ENCODE assay signal across 12 mouse cellular contexts in the genomic region with DNA sequence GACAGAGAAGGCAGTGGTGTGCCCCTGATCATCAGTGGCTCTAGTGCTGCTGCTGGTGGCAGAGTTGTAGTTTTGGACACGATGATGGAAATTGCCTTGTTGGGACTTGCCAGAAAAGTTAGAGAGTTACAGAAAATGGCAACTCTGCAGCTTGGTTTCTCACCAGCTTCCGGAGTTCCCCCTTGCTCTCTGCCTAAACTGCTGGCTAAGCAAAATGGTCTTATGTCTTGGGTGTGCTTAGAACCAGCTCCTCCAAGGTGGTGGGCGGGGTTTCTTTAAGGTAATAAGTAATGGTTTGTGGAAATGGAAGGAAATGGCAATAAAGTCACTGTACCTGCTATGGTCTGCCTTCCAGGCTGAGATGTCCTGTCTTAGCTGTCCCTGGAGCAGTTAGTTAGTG.
"Had no signal": no experiment of that assay in that cellular context is flagged by ENCODE, and none has a peak within 500 bp of the region (broad histone marks: within the 10 kb centered on the region; RNA-seq: fewer than 3 reads in every experiment).

No protein-coding gene starts in this region.

- H3K27ac ChIP-seq: left cerebral cortex, adult 2 months; limb, embryonic 10.5 days; liver, embryonic 12.5 days; midbrain, embryonic 13.5 days; neural tube, embryonic 15.5 days had no signal

- H3K9me3 ChIP-seq: limb, embryonic 10.5 days; liver, embryonic 12.5 days; midbrain, embryonic 13.5 days; neural tube, embryonic 15.5 days had no signal

- DNase-seq: kidney, postnatal 10 days; lung, embryonic 14.5 days; lung, postnatal 10 days; lung, postnatal 4 days; right cerebral cortex, adult 18-20 months; right cerebral cortex, postnatal 25 days; thymus, postnatal 36 days had no signal

- H3K4me3 ChIP-seq: left cerebral cortex, adult 2 months; limb, embryonic 10.5 days; liver, embryonic 12.5 days; midbrain, embryonic 13.5 days; neural tube, embryonic 15.5 days had no signal

- H3K27me3 ChIP-seq: liver, embryonic 12.5 days; midbrain, embryonic 13.5 days; neural tube, embryonic 15.5 days had no signal

- H3K9ac ChIP-seq: liver, embryonic 12.5 days; lung, embryonic 14.5 days; midbrain, embryonic 13.5 days; neural tube, embryonic 15.5 days had no signal

- ATAC-seq: liver, embryonic 12.5 days; midbrain, embryonic 13.5 days had no signal

- H3K36me3 ChIP-seq: liver, embryonic 12.5 days; midbrain, embryonic 13.5 days; neural tube, embryonic 15.5 days had no signal
